Mouse (Mus musculus) kidney, postnatal 25 days (tissue): Measurements from ENCODE around the gene Xrn1.
"Not testable (repeated sequence)": the region's sequence is repeated elsewhere in the genome, so short reads cannot be mapped to it uniquely, and the experiment has no call there.

Experiments used
- DNase-seq, 2 experiments: peaks; one replicate each; pipeline ENCODE4 v3.0.0; 2021; ENCODE audit warnings: mixed read lengths in 2 of 2

The Xrn1 gene

DNA sequence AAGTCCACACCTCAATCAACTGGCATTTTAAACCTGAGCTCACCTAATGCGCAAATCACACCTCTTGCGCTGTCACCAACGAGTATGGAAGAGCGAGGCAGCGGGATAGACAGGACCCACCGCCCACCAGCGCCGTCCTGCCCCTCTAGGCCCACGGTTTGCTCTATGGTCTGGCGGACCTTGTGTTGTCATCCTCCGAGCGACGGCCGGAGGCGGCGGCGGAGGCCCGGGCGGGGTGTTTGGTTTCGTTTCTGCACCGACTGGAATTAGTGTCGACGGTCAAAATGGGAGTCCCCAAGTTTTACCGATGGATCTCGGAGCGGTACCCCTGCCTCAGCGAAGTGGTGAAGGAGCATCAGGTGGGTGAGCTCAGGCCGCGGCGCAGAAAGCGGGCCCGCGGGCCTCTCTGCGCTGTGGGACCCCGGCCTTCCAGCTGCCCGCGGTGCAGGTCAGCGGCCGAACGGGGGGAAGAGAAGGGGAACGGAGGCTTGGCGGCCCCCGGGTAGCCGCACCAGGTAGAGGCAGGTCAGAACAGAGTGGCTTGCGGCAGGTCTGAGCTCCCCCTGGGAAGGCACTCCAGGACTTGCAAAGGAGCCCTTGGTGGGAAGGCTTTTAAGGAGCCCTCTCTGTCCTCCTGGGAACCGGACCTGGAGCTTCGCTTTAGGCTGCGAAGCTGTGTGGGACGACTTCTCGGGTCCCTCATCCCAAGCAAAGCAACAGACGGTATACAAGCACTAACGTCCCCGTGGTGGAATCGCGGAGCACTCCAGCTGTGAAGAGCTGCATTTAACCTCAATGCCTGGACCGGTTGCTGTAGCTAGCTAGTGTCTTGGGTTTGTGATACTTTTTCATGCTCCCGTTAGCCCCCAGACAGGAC, at the start of gene Xrn1:
Xrn1 (plus strand) TSS at position 176 of the 877 bp plus-strand sequence.
- peak; percentile 91 to 96 for DNase-seq

DNA sequence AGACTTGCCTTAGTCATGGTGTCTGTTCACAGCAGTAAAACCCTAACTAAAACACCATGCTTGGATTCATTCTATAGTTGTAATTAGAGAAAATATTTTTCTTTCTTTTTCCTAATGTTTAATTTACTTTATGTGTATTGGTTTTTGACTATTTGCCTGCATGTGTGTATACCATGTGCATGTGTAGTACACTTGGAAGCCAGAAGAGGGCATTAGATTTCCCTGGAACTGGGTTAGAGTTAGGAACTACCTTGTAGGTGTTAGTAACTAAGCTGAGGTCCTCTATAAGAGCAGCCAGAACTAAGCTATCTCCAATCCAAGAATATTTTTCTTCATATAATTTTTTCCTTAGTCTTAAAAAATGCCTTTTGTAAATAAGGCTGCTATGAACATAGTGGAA, 21.7 kb upstream of the Xrn1 start:
- DNase-seq, result no peak

DNA sequence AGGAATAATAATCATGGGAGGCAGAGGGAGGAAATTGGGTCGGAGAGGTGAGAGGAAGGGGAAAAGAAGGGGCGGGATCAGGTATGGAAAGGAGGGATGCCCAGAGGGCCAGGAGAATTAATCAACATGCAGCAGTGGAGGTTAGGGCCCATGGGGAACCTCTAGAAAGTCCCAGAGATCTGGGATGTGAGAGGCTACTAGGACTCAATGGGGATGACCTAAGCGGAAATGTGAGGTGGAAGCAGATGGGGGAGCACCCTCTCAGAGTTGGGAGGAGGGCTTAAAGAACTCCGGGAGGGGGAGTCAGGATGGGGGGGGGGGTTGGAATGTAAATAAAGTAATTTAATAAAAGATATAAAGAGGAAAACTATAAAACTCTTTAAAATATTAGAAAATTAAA, 902 bp upstream of the Xrn1 start:
- no peak for DNase-seq

DNA sequence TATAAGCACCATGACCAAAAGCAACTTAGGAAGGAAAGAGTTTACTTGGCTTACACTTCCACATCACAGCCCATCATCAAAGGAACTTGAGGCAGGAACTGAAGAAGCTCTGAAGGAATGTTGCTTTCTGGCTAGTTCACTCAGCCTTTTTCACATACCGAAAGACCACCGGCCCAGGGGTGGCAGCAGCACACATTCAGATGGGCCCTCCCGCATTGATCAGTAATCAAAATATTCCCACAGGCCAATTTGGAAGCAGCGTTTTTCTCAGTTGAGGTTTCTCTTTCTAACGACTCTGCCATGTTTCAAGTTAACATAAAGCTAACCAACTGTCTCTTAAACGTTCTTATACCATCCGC, 355 bp upstream of the Xrn1 start:
- DNase-seq, result peak in 1 of 2 experiments; percentile 37

DNA sequence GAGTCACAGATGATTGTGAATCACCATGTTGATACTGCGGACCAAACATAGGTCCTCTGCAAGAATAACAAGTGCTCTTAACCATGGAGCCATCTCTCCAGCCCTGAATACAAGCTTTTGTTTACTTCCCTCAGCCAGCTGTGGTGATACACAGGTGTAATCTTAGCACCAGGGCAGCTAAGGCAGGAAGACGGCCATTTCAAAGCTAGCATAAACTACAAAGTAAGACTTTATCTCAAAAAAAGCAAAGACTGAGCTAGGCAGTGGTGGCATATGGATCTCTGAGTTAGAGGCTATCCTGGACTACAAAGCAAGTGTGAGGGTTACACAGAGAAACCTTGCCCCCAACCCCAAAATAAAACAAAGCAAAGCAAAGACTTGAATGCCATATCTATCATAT, 3.1 kb downstream of the Xrn1 start:
- DNase-seq, result no peak

DNA sequence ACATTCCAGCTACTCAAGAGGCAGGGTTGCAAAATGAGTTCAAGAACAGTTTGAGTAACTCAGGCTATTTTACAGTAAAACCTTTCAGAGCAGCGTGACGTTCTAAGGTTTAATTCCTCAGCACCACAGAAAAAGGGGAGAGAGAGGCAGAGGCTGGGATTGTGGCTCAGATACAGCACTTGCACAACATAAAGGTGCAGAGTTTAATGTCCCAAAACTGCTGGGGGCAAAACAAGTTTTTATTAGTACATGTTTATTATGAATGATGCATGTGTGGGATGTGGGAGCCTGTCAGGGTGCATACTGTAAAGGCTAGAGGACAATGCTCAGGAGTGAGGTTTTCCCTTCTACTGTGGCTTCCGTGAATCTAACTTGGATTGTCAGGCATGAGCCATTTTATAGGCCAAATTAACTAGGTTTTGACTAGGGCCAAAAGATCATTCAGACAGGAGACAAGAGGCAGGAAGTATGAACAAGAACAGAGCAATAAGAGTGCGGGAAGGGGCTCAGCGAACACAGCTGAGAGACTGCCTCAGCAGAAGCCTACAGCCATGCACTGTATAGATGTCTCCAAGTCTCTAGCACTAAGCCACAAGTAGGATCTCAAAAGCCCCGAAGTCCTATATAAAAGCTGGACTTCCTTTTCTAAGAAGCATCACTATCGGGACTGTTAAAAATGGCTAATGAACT, 3.6 kb downstream of the Xrn1 start:
- DNase-seq, result no peak

DNA sequence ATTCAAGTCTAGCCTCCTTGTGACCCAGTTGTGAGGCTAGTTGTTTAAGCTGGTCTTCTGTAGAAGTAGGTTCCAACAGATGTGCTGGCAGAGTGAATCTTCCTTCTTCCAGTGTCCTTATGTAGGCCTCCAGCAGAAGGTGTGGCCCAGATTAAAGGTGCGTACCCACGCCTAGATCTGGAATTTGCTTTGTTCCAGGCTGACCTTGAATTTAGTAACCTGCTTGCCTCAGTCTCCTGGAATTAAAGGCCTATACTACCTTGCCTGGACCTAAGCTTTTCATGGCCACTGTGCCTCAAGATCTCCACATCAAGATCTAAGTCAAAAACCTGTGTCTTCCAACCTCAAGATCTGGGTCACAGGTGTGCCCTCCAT, 4.2 kb downstream of the Xrn1 start:
- not testable (repeated sequence) for DNase-seq

DNA sequence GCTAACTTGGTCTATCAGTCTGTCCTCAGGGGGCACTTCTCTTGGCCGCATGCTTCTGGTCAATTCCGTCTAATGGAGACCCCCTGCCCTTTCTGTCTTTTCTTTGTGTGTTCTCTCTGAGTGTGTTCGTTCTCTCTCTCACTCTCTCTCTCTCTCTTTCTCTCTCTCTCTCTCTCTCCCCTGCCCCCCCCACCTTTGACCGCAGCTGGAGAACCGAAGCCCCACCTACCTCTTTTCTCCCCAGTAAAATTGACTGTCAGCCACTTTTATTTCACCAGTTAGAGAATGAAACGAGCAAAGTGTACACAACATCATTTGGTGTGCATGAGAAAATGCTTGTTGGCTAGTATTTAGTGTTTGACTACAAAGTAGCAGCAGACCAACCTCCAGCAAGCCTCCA, 4.7 kb downstream of the Xrn1 start:
- DNase-seq, result no peak

DNA sequence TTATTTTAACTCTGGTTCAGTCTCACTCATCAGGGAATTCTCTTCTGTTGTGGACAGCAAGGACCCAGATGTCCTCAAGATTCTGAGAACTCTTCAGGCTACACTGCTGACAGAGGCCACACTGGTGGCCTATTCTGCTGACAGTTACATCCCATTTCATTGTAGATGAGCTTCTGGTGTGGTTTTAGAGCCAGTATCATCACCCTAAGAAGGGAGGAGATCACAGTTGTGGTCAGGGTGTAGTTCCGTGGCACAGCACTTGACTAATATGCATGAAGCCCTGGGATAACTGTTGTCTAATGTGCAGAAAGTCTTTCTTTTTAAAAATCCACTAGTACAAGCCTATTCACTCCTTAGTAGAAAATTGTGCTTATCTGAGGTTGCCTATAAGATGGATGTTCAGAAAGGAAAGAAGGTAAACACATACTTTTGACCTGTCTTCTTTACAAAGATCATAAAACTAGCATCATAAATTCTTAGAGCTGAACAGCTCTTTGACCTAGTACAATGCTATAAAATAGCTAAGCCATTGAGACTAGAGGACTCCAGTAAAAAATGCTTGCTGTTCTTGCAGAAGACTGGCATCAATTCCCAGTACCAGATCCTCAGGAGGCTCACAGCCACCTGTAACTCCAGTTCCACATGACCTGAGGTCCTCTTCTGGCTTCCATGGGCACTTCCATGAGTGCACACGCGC, 5.3 kb downstream of the Xrn1 start:
- no peak for DNase-seq

DNA sequence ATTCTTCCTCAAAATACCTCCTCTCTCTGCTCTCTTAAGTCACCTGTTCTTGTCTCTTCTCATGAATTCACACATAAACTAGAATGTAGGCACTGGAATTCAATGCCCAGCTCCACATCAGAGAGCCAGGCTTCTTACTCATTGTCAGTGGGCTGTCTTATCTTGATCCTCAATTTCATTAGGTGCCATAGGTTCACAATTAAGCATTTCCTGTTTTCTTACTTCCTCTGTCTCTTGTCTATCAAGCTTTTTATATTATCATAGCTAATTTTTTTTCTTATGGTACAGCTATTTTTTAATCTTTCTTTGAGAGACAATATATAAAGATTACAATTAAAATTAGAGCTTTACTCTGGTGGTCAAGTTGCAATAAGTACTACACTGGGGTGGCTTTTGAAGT, 6.5 kb downstream of the Xrn1 start:
- no peak for DNase-seq

DNA sequence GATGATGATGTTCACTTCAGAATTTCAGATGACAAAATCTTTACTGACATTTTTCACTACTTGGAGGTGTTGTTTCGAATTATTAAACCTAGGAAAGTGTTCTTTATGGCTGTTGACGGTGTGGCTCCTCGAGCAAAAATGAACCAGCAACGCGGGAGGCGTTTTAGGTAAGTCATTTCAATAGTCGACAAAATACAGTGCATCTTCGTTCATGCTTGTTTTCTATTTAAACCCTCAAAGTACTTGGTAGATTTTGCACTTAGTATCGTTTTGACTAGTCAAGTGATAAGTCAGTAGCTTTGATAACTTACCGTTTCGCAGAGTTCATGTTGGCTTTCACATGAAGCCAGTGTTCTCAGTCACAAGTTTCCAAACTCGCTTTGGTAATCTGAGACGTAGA, 9.5 kb downstream of the Xrn1 start:
- DNase-seq, result no peak

DNA sequence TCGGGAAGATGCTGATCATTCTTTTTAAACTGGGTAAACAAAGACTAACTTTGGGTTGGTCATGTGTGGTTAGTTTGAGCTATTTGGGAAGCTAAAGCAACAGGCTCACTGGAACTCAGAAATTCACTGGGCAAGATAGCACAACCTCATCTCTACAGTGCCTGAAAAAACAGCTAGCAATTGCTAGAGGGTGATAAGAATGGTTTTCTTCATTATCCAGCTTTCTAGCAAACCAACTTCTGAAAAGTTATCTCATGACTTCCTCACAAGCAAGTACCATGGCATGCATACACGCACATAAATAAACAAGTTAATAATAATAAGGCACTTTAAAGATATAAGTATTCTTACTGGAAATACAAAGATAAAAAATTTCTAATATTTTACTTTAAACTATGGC, 23.7 kb downstream of the Xrn1 start:
- no peak for DNase-seq

DNA sequence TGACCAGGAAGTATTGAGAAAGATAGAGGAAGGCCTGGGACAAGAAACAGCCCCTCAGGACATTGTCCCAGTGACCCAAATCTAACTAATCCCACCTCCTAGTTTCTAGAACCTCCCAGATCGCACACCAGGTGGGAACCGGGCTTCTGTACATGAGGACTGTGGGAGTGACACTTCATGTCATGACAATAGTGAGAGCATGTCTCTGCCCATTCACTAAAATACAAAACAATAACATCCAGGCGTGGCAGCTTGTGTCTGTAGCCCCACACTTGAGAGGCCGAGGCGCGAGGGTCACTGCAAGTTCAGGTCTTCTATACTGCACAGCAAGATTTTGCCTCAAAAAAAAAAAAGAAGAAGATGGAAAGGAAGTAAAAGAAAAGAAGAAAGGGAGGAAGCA, 25.3 kb downstream of the Xrn1 start:
- no peak for DNase-seq

DNA sequence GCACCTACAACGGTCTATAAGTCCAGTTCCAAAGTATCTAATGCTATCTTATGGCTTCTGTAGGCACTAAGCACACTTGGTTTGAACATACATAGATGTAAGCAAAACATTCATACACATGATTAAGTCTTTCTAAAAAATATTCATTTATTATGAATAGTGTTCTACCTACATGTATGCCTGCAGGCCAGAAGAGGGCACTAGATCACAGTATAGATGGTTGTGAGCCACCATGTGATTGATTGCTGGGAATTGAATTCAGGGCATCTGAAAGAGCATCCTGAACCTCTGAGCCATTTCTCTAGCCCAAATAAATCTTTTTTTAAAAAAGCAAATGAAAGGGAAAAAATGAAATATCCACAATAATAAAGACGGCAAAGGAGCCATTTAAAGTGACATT, 37.7 kb downstream of the Xrn1 start:
- DNase-seq, result no peak

DNA sequence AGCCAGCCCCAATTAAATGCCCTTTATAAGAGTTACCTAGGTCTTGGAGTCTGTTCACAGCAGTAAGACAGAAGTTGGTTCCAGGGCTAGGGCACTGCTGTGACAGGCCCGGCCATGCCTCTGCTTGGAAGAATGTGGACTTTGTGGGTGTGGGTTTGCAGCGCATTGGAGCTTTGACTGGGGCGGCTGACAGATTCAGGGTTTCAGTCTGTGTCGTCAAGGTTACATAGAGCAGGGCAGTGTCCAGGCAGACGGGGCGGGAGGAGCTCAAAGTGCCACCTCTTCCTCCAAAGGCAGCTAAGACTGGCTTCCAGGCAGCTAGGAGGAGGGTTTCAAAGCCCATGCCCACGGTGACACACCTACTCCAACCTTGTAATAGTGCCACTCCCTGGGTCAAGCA, 49.9 kb downstream of the Xrn1 start:
- no peak for DNase-seq

DNA sequence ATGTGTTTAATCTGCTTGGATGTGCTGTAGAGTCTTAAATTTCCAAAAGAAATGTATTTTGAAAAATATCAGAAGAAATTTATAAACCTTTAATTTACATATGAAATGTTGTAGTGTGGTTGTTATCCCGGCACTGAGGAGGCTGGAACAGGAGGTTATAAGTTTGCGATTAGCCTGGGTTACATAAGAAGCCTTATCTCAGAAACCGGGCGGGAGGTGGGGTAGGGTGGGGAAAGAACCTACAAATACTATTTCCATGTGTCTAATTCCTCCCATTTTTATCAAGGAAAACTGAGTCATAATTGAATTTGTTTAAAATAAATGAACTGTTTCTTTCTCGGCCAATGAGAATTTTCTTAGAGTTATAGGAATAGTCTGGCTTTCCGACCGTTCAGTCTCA, 56.1 kb downstream of the Xrn1 start:
- no peak for DNase-seq

DNA sequence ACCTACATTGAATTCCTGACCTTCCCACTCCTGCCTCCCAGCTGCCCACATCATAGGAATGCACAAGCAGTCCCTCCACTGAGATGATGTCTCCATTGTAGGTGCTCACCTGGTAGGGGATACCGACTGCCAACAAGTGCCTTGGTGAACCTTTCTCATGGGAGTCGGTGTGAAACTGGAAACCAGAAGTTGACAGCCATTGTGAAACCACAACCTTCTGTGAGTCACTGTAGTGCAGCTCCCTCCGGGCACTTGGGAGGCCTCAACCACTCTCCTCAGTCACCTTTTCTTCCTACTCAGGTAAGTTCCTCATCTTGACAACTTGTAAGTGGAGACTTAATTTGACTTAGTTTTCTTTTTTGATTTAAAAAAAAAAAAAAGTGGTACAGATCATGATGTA, 69.4 kb downstream of the Xrn1 start:
- DNase-seq, result no peak

DNA sequence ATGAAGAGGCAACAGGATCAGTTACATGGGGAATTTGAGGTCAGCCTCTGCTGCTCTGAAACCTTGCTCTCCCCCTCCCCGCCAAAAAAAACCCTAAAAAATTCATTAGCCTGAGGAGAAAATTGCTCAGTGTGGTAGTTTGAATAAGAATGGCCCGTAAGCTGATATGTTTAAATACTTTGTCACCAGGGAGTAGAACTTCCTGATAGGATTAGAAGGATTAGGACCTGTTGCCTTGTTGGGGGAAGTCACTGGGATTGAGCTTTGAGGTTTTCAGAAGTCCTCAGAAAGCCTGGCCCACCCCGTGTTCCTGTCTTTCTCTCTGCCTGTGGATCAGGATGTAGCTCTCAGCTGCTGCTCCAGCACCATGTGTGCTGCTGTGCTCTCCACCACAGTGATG, 73.4 kb downstream of the Xrn1 start:
- no peak for DNase-seq

DNA sequence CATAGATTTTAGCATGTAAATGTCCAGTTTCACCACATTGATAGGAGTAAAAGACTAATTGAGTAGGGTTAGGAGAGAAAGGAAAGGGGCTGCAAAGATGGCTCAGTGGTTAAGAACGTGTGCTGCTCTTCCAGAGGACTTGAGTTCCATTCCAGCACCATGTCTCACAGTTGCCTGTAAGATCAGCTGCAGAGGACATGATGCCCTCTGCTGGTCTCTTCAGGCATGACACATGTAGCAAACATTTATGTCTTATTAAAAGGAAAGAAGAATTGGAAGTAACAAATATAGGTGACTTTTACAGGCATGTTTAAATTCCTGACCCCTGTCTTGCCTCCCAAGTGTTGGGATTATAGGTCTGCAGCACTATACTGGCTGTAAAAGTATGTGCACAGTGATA, 74.3 kb downstream of the Xrn1 start:
- peak in 1 of 2 experiments; percentile 59 for DNase-seq

DNA sequence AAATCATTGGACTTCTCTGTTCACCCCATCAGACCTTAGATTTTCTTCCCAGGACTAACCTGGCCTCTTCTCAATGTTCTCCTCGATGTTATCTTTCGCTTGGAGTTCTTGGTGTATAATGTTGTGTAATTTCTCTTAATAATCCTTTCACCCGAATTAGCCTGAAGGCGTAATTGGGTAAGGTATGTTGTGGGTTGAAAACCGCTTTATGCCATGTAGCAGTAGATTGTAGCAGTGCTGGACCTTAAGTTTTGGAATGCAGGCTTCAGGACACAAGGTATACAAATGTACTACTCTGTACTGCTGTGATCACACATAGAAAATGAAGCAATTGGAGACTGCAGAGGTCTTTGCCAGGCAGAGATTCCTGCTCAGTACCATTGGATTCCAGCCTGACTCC, 75.3 kb downstream of the Xrn1 start:
- no peak for DNase-seq

DNA sequence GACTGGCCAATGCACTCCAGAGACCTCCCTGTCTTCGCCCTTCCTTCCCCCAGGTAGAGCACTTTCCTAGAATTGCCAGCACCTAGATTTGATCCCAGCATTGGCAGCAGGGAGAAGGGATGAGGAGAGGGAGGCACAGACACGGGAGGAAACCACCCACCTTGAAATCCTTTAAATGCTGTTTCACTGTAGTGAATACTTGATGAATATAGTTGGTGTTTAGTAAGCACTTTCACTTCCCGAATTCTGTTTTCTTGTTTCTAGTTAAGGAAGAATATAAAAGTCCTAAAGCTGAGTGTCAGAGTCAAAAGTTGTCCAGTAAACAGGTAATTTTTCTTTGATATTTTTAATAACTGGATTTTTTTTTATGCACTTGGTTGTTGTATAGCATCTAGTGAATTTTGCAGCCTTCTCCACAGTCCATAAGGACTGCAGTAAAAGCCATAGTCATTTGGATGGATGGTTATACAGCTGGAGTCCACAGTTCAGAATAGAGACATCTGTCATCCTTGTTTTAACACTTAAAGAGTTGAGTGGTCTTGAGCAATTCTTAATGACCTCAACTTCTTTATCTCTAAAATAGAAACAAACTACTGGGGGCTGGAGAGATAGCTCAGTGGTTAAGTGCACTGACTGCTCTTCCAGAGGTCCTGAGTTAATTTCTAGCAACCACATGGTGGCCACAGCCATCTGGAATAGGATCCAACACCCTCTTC, 81.0 kb downstream of the Xrn1 start:
- no peak for DNase-seq

DNA sequence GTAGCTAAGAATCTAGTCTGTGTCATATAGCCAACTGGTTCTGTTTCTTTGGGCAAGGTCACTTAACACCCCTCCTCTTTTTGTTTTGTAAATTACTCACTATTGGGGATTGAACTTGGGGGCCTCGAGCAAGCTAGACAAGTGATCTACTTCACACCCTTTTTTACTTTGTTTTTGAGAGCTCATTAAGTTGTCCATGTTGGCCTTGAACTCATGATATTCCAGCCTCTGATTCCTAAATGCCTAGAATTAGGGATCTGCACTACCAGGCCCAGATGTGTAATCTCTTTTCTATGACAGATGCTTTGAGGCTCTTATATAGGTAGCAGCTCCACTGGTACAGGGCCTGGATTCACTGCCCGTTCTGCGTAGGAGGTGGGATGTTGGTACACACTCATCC, 89.7 kb downstream of the Xrn1 start:
- DNase-seq, result no peak

DNA sequence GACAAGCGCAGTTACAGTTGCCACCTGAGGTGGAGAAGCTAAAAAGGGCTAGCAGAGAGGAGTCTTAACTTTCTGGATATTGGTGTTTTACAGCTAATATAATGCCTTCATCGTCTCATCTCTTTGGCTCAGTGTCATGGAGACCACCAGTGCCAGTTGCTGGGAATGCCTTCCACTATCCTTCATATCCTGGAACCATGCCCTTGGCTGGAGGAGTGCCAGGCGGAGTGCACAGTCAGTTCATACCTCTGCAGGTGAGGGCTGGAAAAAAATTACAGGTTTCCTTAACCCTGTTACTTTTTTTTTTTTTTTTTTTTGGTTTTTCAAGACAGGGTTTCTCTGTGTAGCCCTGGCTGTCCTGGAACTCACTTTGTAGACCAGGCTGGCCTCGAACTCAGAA, 96.9 kb downstream of the Xrn1 start:
- peak; percentile 39 to 44 for DNase-seq
